Mouse (Mus musculus) myocyte (in vitro differentiated cells): ENCODE results near the gene Tmem239. TPM values are rescaled to one million over a fixed set of nuclear protein-coding genes. Genes with fewer than 3 reads are reported as not detected.

Experiments used
- H3K27me3 ChIP-seq: one replicate; pipeline ENCODE4 v1.6.1; 2011; ENCODE audit not compliant: control insufficient read depth, insufficient read depth, insufficient read length
- H3K36me3 ChIP-seq: one replicate; pipeline ENCODE4 v1.6.1; 2011; ENCODE audit not compliant: control insufficient read depth, insufficient read depth
- H3K4me2 ChIP-seq: one replicate; pipeline ENCODE4 v1.6.1; 2011; ENCODE audit warnings: low read depth, control low read depth
- H3K4me3 ChIP-seq: one replicate; pipeline ENCODE4 v1.5.1; 2011; ENCODE audit warnings: mild to moderate bottlenecking, control low read depth, moderate library complexity
- H3K79me2 ChIP-seq: one replicate; pipeline ENCODE4 v1.6.1; 2011; ENCODE audit not compliant: control insufficient read depth, insufficient read depth
- H3ac ChIP-seq: one replicate; pipeline ENCODE4 v1.6.1; 2011; ENCODE audit not compliant: control insufficient read depth, insufficient read length
- CEBPB ChIP-seq: IDR thresholded peaks from 2 replicates; pipeline ENCODE4 v1.6.1; 2011; ENCODE audit warnings: mild to moderate bottlenecking, moderate library complexity; ENCODE audit not compliant: poor library complexity, insufficient read depth, severe bottlenecking
- E2F4 ChIP-seq: IDR thresholded peaks from one replicate; pipeline ENCODE4 v1.6.1; 2011; ENCODE audit warnings: mild to moderate bottlenecking, control low read depth, moderate library complexity; ENCODE audit not compliant: insufficient read depth
- MAX ChIP-seq: IDR thresholded peaks from one replicate; pipeline ENCODE4 v1.6.1; 2011; ENCODE audit warnings: low read depth, mild to moderate bottlenecking, control low read depth
- MYOD1 ChIP-seq, 3 experiments: IDR thresholded peaks; one replicate each; pipeline ENCODE4 v1.6.1; 2011; ENCODE audit warnings: control low read depth in 2 of 3, low read depth in 2 of 3, mild to moderate bottlenecking in 2 of 3, moderate library complexity in 1 of 3; ENCODE audit not compliant: insufficient read length in 2 of 3, control insufficient read depth in 1 of 3
- MYOG ChIP-seq, 3 experiments: IDR thresholded peaks; one replicate each; pipeline ENCODE4 v1.6.1; 2011; ENCODE audit warnings: control low read depth in 2 of 3, low read depth in 2 of 3, mild to moderate bottlenecking in 2 of 3; ENCODE audit not compliant: insufficient read length in 2 of 3, control insufficient read depth in 1 of 3, insufficient read depth in 1 of 3
- POLR2A ChIP-seq: IDR thresholded peaks from one replicate; pipeline ENCODE4 v1.6.1; 2011; ENCODE audit warnings: low read depth, mild to moderate bottlenecking, control low read depth, moderate library complexity; ENCODE audit not compliant: insufficient read length
- POLR2AphosphoS2 ChIP-seq: IDR thresholded peaks from one replicate; pipeline ENCODE4 v1.6.1; 2011; ENCODE audit warnings: low read depth, control low read depth; ENCODE audit not compliant: insufficient read length
- REST ChIP-seq: IDR thresholded peaks from one replicate; pipeline ENCODE4 v1.6.1; 2011; ENCODE audit warnings: mild to moderate bottlenecking, control low read depth, moderate library complexity; ENCODE audit not compliant: insufficient read depth, insufficient read length
- SRF ChIP-seq: IDR thresholded peaks from one replicate; pipeline ENCODE4 v1.6.1; 2011; ENCODE audit warnings: low read depth; ENCODE audit not compliant: control insufficient read depth, insufficient read length
- TCF12 ChIP-seq: IDR thresholded peaks from one replicate; pipeline ENCODE4 v1.6.1; 2011; ENCODE audit warnings: mild to moderate bottlenecking, control low read depth; ENCODE audit not compliant: poor library complexity, insufficient read depth, severe bottlenecking
- TCF3 ChIP-seq: IDR thresholded peaks from one replicate; pipeline ENCODE4 v1.6.1; 2011; ENCODE audit warnings: low read depth, control low read depth; ENCODE audit not compliant: insufficient read length
- USF1 ChIP-seq: IDR thresholded peaks from one replicate; pipeline ENCODE4 v1.6.1; 2011; ENCODE audit warnings: low read depth, mild to moderate bottlenecking, control low read depth, moderate library complexity
- polyA plus RNA-seq: library from polyadenylated mRNA; unstranded; fragments of >200 nt; fragmentation: generic; extraction: Trizol; gene quantifications from one replicate; pipeline ENCODE4 v1.2.1, GENCODE M21; 2012; ENCODE audit warnings: missing spikeins

Tmem239 gene
- polyA plus RNA-seq, 1 experiment: not detected

- Histone ChIP-seq H3K4me3 (no peak overlapping the region), H3K4me2 (no peak overlapping the region), H3K27me3 (no peaks in the 10 kb centered on the region), H3K79me2 (peaks cover 29% of the 10 kb centered on the region), H3ac (no peak overlapping the region), H3K36me3 (no peaks in the 10 kb centered on the region)
- TF ChIP-seq SRF: no peak
- TF ChIP-seq E2F4: no peak
- TF ChIP-seq MYOG (IDR thresholded peaks at IDR 0.05; ENCODE audit: control insufficient read depth in 1 of 3, insufficient read depth in 1 of 3, insufficient read length in 2 of 3, low read depth in 2 of 3): no peak
- no peak for TF ChIP-seq CEBPB
- TF ChIP-seq USF1: no peak
- no peak for TF ChIP-seq TCF3
Observed at GRCm38 (mm10) chr2:130421781-130422620, 15.7 kb downstream of the Tmem239 start.

- Histone ChIP-seq H3K36me3 (no peaks in the 10 kb centered on the region), H3K4me2 (peak overlapping the region; percentile 84), H3K79me2 (peaks cover 41% of the 10 kb centered on the region), H3ac (peak overlapping the region; percentile 44), H3K4me3 (peak overlapping the region; percentile 99), H3K27me3 (no peaks in the 10 kb centered on the region)
- TF ChIP-seq MYOG (IDR thresholded peaks at IDR 0.05; ENCODE audit: control insufficient read depth in 1 of 3, insufficient read depth in 1 of 3, insufficient read length in 2 of 3, low read depth in 2 of 3) (peak in 1 of 3 experiments; percentile 23), SRF (no peak), CEBPB (no peak), POLR2AphosphoS2 (peak; percentile 8)
Observed at GRCm38 (mm10) chr2:130423397-130424125, 17.3 kb downstream of the Tmem239 start.

GRCm38 (mm10) chr2:130424126-130424853 is 18.0 kb downstream of the Tmem239 start, which contains the start of the genes Vps16 and Pced1a:
Vps16 (plus strand) TSS chr2:130424339.
Pced1a (minus strand) TSS chr2:130424701.
- peak within 1 kb of the TSS; percentile 99 for H3K4me3 ChIP-seq
- H3K27me3 ChIP-seq: no peaks in the 10 kb centered on the region
- peak; percentile 81 for TF ChIP-seq POLR2AphosphoS2
- TF ChIP-seq USF1: peak; percentile 99
- TF ChIP-seq TCF3: no peak
- no peak for TF ChIP-seq MYOD1 (IDR thresholded peaks at IDR 0.05; ENCODE audit: control insufficient read depth in 1 of 3, insufficient read length in 2 of 3, low read depth in 2 of 3)
- no peak for TF ChIP-seq TCF12
- peak; percentile 77 for TF ChIP-seq POLR2A
- TF ChIP-seq REST: no peak
- TF ChIP-seq MAX: no peak
- TF ChIP-seq E2F4: peak; percentile 70
- no peak for TF ChIP-seq SRF
- peaks cover 44% of the 10 kb centered on the region for H3K79me2 ChIP-seq
- peak within 1 kb of the TSS; percentile 44 for H3ac ChIP-seq
- H3K36me3 ChIP-seq: no peaks in the 10 kb centered on the region
- H3K4me2 ChIP-seq: peak within 1 kb of the TSS; percentile 91

GRCm38 (mm10) chr2:130425112-130425511 is 18.8 kb downstream of the Tmem239 start:
- H3K36me3 ChIP-seq: no peaks in the 10 kb centered on the region
- peak overlapping the region; percentile 99 for H3K4me3 ChIP-seq
- TF ChIP-seq POLR2A (no peak), TCF3 (no peak), MYOG (IDR thresholded peaks at IDR 0.05; ENCODE audit: control insufficient read depth in 1 of 3, insufficient read depth in 1 of 3, insufficient read length in 2 of 3, low read depth in 2 of 3) (no peak), TCF12 (no peak), E2F4 (no peak), MAX (no peak), POLR2AphosphoS2 (no peak), SRF (no peak), USF1 (no peak), MYOD1 (IDR thresholded peaks at IDR 0.05; ENCODE audit: control insufficient read depth in 1 of 3, insufficient read length in 2 of 3, low read depth in 2 of 3) (no peak)
- peak overlapping the region; percentile 91 for H3K4me2 ChIP-seq
- no peaks in the 10 kb centered on the region for H3K27me3 ChIP-seq
- peak overlapping the region; percentile 44 for H3ac ChIP-seq
- peaks cover 44% of the 10 kb centered on the region for H3K79me2 ChIP-seq
